Mouse (Mus musculus) ES-E14 (cell line): ENCODE measurements at regions not wholly inside any gene's neighbourhood (a gene's known extent, or its start where the extent isn't known, plus 50 kb on each side); places are given as distances from the start of the nearest gene placed in this dataset.

ENCODE experiments used
- DNase-seq: peaks from one replicate; pipeline ENCODE4 v3.0.0-alpha.2; 2013; ENCODE audit warnings: low read depth, low spot score
- H3K27ac ChIP-seq: 2 replicates; pipeline ENCODE4 v1.5.1; 2012; ENCODE audit warnings: low read depth, mild to moderate bottlenecking, low read length, moderate library complexity, mixed read lengths; ENCODE audit not compliant: poor library complexity, insufficient read depth, severe bottlenecking
- H3K36me3 ChIP-seq: 2 replicates; pipeline ENCODE4 v1.6.1; 2012; ENCODE audit warnings: mild to moderate bottlenecking, low read length, moderate library complexity, mixed read lengths; ENCODE audit not compliant: control insufficient read depth, poor library complexity, insufficient read depth, severe bottlenecking
- H3K4me1 ChIP-seq, 2 experiments: fragments of 150-350 bp in 1 of 2; sonication (generic) in 1 of 2; 2 replicates each; pipeline ENCODE4 v1.6.1; 2012; ENCODE audit warnings: low read length in 2 of 2, mild to moderate bottlenecking in 1 of 2, mixed read lengths in 1 of 2; ENCODE audit not compliant: control insufficient read depth in 2 of 2, insufficient read depth in 2 of 2, poor library complexity in 1 of 2
- H3K4me3 ChIP-seq, 2 experiments: fragments of 150-350 bp in 1 of 2; sonication (generic) in 1 of 2; 2 replicates each; pipeline ENCODE4 v1.5.1; 2012; ENCODE audit warnings: low read length in 2 of 2, low read depth in 1 of 2, mild to moderate bottlenecking in 1 of 2, mixed read lengths in 1 of 2; ENCODE audit not compliant: insufficient read depth in 1 of 2, poor library complexity in 1 of 2, severe bottlenecking in 1 of 2
- H3K9ac ChIP-seq: 2 replicates; pipeline ENCODE4 v1.6.1; 2012; ENCODE audit warnings: low read depth, mild to moderate bottlenecking, low read length, mixed read lengths; ENCODE audit not compliant: poor library complexity, insufficient read depth, severe bottlenecking
- H3K9me3 ChIP-seq: fragments of 150-350 bp; sonication (generic); 2 replicates; pipeline ENCODE4 v1.6.1; 2012; ENCODE audit warnings: low read depth, mild to moderate bottlenecking, low read length; ENCODE audit not compliant: control insufficient read depth, insufficient read depth
- CHD2 ChIP-seq: IDR thresholded peaks from 2 replicates; pipeline ENCODE4 v1.6.1; 2014; ENCODE audit warnings: mild to moderate bottlenecking, low read depth, low read length, inconsistent platforms
- HCFC1 ChIP-seq: IDR thresholded peaks from 2 replicates; pipeline ENCODE4 v1.6.1; 2012; ENCODE audit warnings: low read length, inconsistent platforms, borderline replicate concordance; ENCODE audit not compliant: insufficient read depth
- MAFK ChIP-seq: IDR thresholded peaks from 2 replicates; pipeline ENCODE4 v1.6.1; 2014; ENCODE audit warnings: mild to moderate bottlenecking, low read depth, low read length, inconsistent platforms; ENCODE audit not compliant: insufficient read depth
- ZC3H11A ChIP-seq: IDR thresholded peaks from 2 replicates; pipeline ENCODE4 v1.6.1; 2012; ENCODE audit warnings: low read depth, mild to moderate bottlenecking, inconsistent platforms, low read length, borderline replicate concordance
- ZNF384 ChIP-seq: IDR thresholded peaks from 2 replicates; pipeline ENCODE4 v1.6.1; 2012; ENCODE audit warnings: low read depth, low read length, inconsistent platforms
- in situ Hi-C, 2 experiments: fragments of 600-800 bp; cut with MboI; formaldehyde crosslinking; loops; one replicate each; pipeline ENCODE4 v1.15.1; 2025; ENCODE audit warnings: low sequenced_read_pairs in 2 of 2, inconsistent platforms in 1 of 2; ENCODE audit not compliant: unreplicated experiment in 2 of 2

GRCm38 (mm10) chr3:148324911-148325621, 665.3 kb downstream of the Adgrl2 start:
- TF ChIP-seq MAFK: no peak
- TF ChIP-seq HCFC1: no peak
- TF ChIP-seq CHD2: no peak
- TF ChIP-seq ZC3H11A: no peak
- no peak for TF ChIP-seq ZNF384
- H3K4me3 ChIP-seq: no peak overlapping the region
- no peaks in the 10 kb centered on the region for H3K4me1 ChIP-seq
- in situ Hi-C loops: no loop called here
- no peak for DNase-seq
- H3K36me3 ChIP-seq: no peaks in the 10 kb centered on the region
- no peak overlapping the region for H3K9ac ChIP-seq
- H3K27ac ChIP-seq: no peak overlapping the region
- no peaks in the 10 kb centered on the region for H3K9me3 ChIP-seq

GRCm38 (mm10) chr3:148321894-148322293, 668.5 kb downstream of the Adgrl2 start:
- Histone ChIP-seq H3K4me3 (no peak overlapping the region), H3K36me3 (no peaks in the 10 kb centered on the region), H3K9ac (no peak overlapping the region), H3K27ac (no peak overlapping the region), H3K4me1 (no peaks in the 10 kb centered on the region), H3K9me3 (no peaks in the 10 kb centered on the region)
- DNase-seq: no peak
- TF ChIP-seq CHD2: no peak
- TF ChIP-seq MAFK: no peak
- no peak for TF ChIP-seq HCFC1
- TF ChIP-seq ZNF384: no peak
- TF ChIP-seq ZC3H11A: no peak
- in situ Hi-C loops: no loop called here

GRCm38 (mm10) chr3:148316198-148316597, 674.2 kb downstream of the Adgrl2 start:
- TF ChIP-seq MAFK (no peak), ZC3H11A (no peak)
- no peak overlapping the region for H3K4me3 ChIP-seq
- H3K4me1 ChIP-seq: no peaks in the 10 kb centered on the region
- H3K36me3 ChIP-seq: no peaks in the 10 kb centered on the region
- in situ Hi-C loops: no loop called here
- no peak overlapping the region for H3K9ac ChIP-seq
- no peak overlapping the region for H3K27ac ChIP-seq
- no peak for DNase-seq
- no peaks in the 10 kb centered on the region for H3K9me3 ChIP-seq

GRCm38 (mm10) chr3:148315286-148315685, 675.1 kb downstream of the Adgrl2 start:
- TF ChIP-seq CHD2: no peak
- no peak for TF ChIP-seq ZC3H11A
- no peak for TF ChIP-seq ZNF384
- no peak for TF ChIP-seq MAFK
- DNase-seq: no peak
- no peak overlapping the region for H3K27ac ChIP-seq
- no peak overlapping the region for H3K9ac ChIP-seq
- no peaks in the 10 kb centered on the region for H3K4me1 ChIP-seq
- in situ Hi-C loops: no loop called here
- no peak overlapping the region for H3K4me3 ChIP-seq
- no peaks in the 10 kb centered on the region for H3K36me3 ChIP-seq
- H3K9me3 ChIP-seq: no peaks in the 10 kb centered on the region

GRCm38 (mm10) chr3:148295515-148295914, 694.8 kb downstream of the Adgrl2 start:
- H3K36me3 ChIP-seq: no peaks in the 10 kb centered on the region
- TF ChIP-seq ZNF384: no peak
- TF ChIP-seq HCFC1: no peak
- no peak for TF ChIP-seq ZC3H11A
- TF ChIP-seq CHD2: no peak
- TF ChIP-seq MAFK: no peak
- in situ Hi-C loops: no loop called here

More at GRCm38 (mm10) chr3:148295515-148295914, 694.8 kb downstream of the Adgrl2 start:
- no peak overlapping the region for H3K9ac ChIP-seq
- no peak overlapping the region for H3K27ac ChIP-seq
- no peak for DNase-seq
- no peaks in the 10 kb centered on the region for H3K9me3 ChIP-seq
- peaks cover 0 to 6% of the 10 kb centered on the region in 2 experiments; a peak in 3 of 4 replicates for H3K4me1 ChIP-seq
- H3K4me3 ChIP-seq: no peak overlapping the region
